Mouse (Mus musculus) megakaryocyte, embryonic 14.5 days (primary cell): ENCODE results near the gene Ist1. TPM values are rescaled to one million over a fixed set of nuclear protein-coding genes. Genes with fewer than 3 reads are reported as not detected.
A peak's percentile ranks its signal among the peaks of the same experiment; 100 is the strongest.

Experiments
- H3K27me3 ChIP-seq: replicated peaks from 2 replicates; pipeline ENCODE3; 2012; ENCODE audit warnings: inconsistent platforms
- H3K36me3 ChIP-seq: replicated peaks from 2 replicates; pipeline ENCODE3; 2012; ENCODE audit warnings: low read length, inconsistent platforms, mixed read lengths
- H3K4me1 ChIP-seq: 2 replicates; pipeline ENCODE4 v1.6.1; 2012; ENCODE audit warnings: inconsistent platforms
- H3K4me3 ChIP-seq: replicated peaks from 2 replicates; pipeline ENCODE3; 2012; ENCODE audit warnings: moderate library complexity, mild to moderate bottlenecking, inconsistent platforms
- H3K9me3 ChIP-seq: 2 replicates; pipeline ENCODE4 v1.6.1; 2012; ENCODE audit warnings: inconsistent platforms
- FLI1 ChIP-seq: IDR thresholded peaks from 2 replicates; pipeline ENCODE4 v1.6.1; 2012; ENCODE audit warnings: low read length, inconsistent platforms, mixed read lengths
- GATA1 ChIP-seq: IDR thresholded peaks from 3 replicates; pipeline ENCODE4 v1.6.1; 2012; ENCODE audit warnings: mixed read lengths, low read length, inconsistent platforms, borderline replicate concordance
- polyA plus RNA-seq: library from polyadenylated mRNA; stranded (reverse); fragments of >175 nt; gene quantifications from 2 replicates; pipeline ENCODE4 v1.2.3, GENCODE M21; 2012; ENCODE audit warnings: low replicate concordance; ENCODE audit not compliant: insufficient read depth

Ist1 gene
- polyA plus RNA-seq, 1 experiment: 11.1 TPM

DNA sequence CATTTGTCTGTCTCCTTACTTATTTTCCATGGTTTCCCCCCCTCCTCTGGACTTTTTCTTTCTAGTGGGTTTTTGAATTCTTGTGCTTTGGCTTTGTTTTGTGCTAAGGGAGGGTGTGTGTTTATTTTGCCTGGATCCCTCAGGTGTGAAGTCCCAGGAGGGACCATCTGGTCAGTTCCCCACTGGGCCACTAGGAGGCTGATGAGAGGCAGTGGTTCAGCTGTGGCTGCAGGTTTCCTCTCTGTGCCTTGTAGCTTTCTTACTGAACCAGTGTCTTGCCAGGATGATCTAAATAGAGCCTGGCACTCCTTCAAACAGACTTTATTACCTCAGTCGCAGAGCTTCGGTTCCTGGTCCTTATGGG lies 13.8 kb upstream of the Ist1 start:
- Histone ChIP-seq H3K4me1 (peaks cover 37% of the 10 kb centered on the region), H3K4me3 (peak overlapping the region; percentile 93), H3K36me3 (peaks cover 32% of the 10 kb centered on the region), H3K27me3 (peaks cover 33% of the 10 kb centered on the region), H3K9me3 (no peaks in the 10 kb centered on the region)
- TF ChIP-seq GATA1 (no peak), FLI1 (no peak)

DNA sequence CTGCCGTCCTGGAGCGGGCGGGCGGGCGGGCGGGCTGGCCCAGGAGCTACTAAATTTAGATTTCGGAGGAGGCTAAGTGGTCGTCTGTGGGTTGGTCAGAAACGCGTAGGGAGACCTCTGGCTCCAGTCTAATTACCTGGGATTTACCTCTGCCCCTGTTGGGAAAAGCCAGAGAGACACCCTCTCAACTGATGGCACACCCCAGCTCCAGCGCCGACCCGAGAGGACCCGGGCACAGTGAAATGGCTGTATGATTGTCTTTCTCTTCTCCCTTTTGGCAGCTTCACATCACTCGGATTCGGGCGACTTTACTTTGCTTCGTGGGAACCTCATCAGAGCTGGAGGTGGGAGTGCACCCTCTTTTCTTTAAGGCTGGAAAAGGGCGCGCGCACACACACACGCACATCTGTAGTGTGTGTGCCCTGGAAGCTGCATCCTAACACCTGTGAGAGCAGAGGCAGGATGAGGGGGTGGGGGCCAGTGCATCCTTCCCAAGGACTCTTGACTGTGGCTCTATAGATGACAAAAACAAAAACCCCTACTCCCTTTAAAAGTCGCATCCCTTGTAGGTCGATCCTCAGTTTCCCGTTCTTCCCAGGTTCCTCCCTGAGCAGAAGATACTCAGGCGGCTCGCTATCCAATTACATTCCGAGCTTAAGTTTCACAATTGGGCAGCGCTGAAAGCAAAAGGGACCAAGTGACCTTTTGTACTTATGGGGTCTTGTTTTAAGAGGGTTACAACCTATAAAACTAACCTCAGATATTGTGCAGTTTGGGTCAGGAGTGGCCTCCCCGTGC lies 13.2 kb upstream of the Ist1 start:
- TF ChIP-seq GATA1 (no peak), FLI1 (no peak)
- H3K36me3 ChIP-seq: peaks cover 26% of the 10 kb centered on the region
- peaks cover 37% of the 10 kb centered on the region for H3K4me1 ChIP-seq
- H3K9me3 ChIP-seq: no peaks in the 10 kb centered on the region
- peak overlapping the region; percentile 93 for H3K4me3 ChIP-seq
- H3K27me3 ChIP-seq: peaks cover 36% of the 10 kb centered on the region

DNA sequence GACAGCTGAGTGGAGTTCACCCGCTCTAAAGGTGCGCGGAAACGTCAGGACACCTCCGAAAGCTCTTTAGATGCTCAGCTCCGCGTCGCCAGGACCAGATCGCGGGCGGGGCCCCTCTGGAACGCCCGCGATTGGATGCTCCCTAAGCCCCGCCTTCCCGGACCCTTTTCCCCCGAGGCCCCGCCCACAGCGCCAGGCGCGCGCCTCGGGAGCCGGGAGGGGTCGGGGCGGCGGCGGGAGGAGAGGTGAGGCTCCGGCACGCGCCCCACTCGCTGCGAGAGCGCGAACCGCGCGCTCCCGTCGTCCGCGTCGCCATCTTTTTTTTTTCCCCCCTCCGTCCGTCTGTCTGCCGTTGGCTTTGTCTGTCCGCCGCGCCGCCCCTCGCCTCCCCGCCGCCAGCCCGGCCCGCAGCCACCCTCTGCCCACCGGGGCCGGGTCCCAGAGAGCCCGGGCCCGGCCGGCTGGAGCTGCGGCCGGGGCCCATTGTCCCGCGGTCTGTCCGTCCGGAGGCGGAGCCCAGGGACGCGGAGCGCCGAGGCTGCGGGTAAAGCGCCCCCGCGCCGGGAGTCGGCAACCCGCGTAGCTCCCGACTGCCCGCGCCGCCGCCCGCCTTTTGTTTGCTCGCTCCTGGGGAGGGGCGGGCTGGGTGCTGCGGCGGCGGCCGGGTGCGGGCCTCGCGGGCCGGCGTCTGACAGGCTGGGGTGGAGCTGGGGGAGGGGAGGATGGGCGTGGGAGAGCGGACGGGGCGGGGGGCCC lies 12.4 kb upstream of the Ist1 start, which contains the start of gene Zfp821:
Gene Zfp821 (plus strand): TSS at position 227 of the 756 bp plus-strand sequence.
- peak within 1 kb of the TSS; percentile 93 for H3K4me3 ChIP-seq
- TF ChIP-seq GATA1 (no peak), FLI1 (no peak)
- peaks cover 19% of the 10 kb centered on the region for H3K36me3 ChIP-seq
- H3K9me3 ChIP-seq: peaks cover 8% of the 10 kb centered on the region
- H3K4me1 ChIP-seq: peaks cover 37% of the 10 kb centered on the region
- H3K27me3 ChIP-seq: peaks cover 44% of the 10 kb centered on the region

DNA sequence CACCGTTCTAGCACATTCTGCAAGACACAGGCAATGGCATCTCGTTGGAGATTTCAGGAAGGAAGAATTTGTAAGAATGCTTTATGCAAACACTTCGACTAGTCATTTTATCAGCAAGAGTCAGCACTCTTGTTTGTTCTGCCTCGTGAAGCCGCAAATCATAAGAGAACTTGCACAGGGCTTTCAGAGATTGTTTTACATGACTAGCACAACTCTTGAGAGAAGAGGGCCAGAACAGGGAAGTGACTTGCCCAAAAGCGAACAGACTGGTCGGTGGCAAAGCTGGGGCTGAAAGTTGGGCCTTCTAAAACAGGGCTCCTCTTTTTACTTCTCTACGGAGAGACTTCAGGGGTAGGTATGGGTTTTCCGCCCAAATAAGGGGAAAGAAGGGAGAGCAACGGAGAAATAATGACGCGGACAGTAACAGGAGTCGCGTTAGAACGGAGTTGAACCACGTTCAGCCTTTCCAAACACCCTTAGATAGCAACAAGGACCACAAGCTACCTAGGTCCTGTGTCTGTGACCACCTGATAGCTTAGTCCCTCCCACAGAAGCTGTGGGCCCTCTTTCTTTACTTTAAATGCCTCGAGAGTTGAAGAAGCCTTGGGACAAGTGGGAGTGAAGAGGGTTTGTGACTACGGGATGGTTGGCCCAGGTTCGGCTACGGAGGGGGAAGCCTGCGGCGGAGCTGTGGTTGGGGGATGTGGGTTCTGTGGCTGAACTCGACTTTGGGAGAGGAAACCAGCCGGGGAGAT lies 11.7 kb upstream of the Ist1 start:
- Histone ChIP-seq H3K4me3 (peak overlapping the region; percentile 93), H3K4me1 (peaks cover 37% of the 10 kb centered on the region), H3K9me3 (peaks cover 8% of the 10 kb centered on the region), H3K36me3 (peaks cover 13% of the 10 kb centered on the region), H3K27me3 (peaks cover 45% of the 10 kb centered on the region)
- TF ChIP-seq GATA1: no peak
- TF ChIP-seq FLI1: no peak

DNA sequence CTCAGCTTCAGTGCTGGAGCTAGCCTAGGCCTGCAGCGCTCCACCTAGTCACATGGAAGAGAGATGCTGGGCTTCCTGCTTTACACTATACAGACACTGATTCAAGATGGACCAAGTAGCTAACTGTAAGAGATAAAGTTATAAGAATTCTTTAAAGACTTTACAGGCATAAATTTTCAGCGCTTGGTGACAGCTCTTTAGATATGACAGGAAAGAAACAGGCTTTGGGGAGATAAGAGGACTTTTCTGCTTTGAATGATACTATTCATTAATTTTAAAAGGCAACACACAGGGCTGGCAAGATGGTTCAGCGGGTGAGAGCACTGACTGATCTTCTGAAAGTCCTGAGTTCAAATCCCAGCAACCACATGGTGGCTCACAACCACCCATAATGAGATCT lies 5.4 kb upstream of the Ist1 start:
- no peak for TF ChIP-seq GATA1
- no peak for TF ChIP-seq FLI1
- Histone ChIP-seq H3K4me3 (no peak overlapping the region), H3K9me3 (peaks cover 8% of the 10 kb centered on the region), H3K4me1 (peaks cover 9% of the 10 kb centered on the region), H3K27me3 (peaks cover 37% of the 10 kb centered on the region), H3K36me3 (no peaks in the 10 kb centered on the region)

DNA sequence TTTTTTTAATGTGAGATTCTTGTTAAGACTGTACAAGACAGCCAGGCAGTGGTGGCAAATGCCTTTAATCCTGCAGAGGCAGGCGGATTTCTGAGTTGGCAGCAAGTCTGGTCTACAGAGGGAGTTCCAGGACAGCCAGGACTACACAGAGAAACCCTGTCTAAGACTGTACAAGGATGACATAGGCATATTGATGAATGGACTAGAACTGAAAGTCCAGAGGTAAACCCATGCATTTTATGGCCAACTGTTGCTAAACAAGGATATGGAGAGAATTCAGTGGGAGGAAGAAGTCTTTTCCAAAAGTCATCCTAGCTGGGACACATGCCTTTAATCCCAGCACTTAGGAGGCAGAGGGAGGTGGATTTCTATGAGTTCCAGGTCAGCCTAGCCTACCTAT lies 4.7 kb upstream of the Ist1 start:
- H3K9me3 ChIP-seq: peaks cover 8% of the 10 kb centered on the region
- H3K4me3 ChIP-seq: no peak overlapping the region
- H3K27me3 ChIP-seq: peaks cover 30% of the 10 kb centered on the region
- TF ChIP-seq GATA1: no peak
- no peak for TF ChIP-seq FLI1
- H3K4me1 ChIP-seq: peaks cover 9% of the 10 kb centered on the region
- no peaks in the 10 kb centered on the region for H3K36me3 ChIP-seq

DNA sequence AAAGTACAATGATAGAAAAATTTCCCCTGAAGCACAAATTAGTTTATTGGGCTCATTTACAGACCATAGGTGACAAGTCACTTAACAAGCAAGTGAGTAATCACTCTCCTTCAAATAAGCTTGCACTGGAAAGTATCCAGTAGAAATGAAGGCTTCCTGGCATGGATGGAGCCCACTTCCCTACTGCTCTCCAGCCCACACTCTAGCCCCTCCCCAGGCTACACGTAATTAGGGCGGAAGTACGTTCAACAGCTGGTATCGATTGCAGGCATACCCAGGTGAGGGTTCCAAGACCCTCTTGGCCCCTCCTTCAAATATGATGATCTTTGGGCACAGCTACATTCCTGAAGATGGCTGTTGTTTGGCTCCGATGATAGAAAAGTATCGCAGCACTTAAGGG lies 1.1 kb upstream of the Ist1 start:
- Histone ChIP-seq H3K36me3 (peaks cover 19% of the 10 kb centered on the region), H3K9me3 (no peaks in the 10 kb centered on the region), H3K4me3 (peak overlapping the region; percentile 99)

DNA sequence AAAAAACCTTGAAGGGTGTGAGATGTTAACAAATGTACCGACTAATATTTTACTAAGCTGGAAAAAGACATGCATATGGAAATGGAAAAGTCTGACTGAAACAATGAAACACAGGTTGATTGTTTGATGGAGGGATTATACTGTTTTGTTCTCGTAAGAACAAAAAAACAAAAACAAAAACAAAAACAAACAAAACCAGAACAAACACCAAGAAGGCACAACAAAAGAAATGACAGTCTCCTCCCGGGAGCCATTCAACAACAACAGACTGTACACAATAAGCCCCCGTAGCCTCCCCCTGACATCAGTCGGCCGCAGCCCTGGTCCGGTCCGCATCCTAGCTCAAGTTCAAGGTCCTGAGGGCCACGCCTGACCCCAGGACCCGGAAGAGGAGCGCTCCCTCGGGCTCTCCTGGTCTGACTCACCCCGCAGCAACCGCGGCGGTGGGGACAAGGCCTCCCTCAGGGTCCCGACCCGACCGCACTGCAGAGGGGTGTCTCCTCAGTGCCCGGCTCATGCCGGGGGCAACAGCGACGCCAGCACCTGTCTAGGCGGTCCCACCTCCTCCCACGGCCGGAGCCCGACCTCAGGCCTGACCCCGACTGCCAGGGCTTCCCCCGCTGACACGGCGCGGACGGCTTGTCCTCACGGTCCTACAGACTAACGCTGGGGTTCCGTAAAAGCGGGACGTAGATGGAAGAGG lies 466 bp downstream of the Ist1 start:
- H3K4me1 ChIP-seq: peaks cover 41% of the 10 kb centered on the region
- no peaks in the 10 kb centered on the region for H3K27me3 ChIP-seq
- peaks cover 24% of the 10 kb centered on the region for H3K36me3 ChIP-seq
- H3K4me3 ChIP-seq: peak overlapping the region; percentile 99
- no peaks in the 10 kb centered on the region for H3K9me3 ChIP-seq
- TF ChIP-seq GATA1 (no peak), FLI1 (no peak)

More for the DNA sequence above, 1.1 kb upstream of the Ist1 start:
- TF ChIP-seq GATA1 (no peak), FLI1 (no peak)
- H3K27me3 ChIP-seq: peaks cover 5% of the 10 kb centered on the region
- H3K4me1 ChIP-seq: peaks cover 34% of the 10 kb centered on the region

DNA sequence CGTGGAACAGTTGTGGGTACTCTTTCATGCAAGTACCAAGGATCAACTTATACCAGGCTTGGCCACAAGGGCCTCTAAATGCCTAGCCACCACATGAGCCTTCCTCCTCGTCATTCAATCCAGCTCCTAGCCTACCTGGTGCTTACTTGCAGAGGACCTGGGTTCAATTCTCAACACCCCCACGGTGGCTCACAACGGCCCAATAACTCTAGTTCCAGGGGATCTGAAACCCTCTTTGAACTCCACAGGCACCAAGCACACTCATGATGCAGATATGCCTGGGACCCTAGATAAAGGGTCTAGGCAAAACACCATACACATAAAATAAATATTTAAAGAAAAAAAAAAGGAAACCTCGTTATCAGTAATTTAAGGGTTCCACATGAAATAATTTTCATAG lies 1.3 kb downstream of the Ist1 start:
- Histone ChIP-seq H3K36me3 (peaks cover 28% of the 10 kb centered on the region), H3K4me1 (peaks cover 50% of the 10 kb centered on the region), H3K9me3 (no peaks in the 10 kb centered on the region), H3K27me3 (no peaks in the 10 kb centered on the region), H3K4me3 (peak overlapping the region; percentile 99)
- TF ChIP-seq FLI1 (no peak), GATA1 (no peak)
